Mouse (Mus musculus) large intestine, adult 2 months (tissue): Measurements from ENCODE around the gene Zfp872. TPM values are rescaled to one million over a fixed set of nuclear protein-coding genes. Genes with fewer than 3 reads are reported as not detected.
"Not testable (repeated sequence)": the region's sequence is repeated elsewhere in the genome, so short reads cannot be mapped to it uniquely, and the experiment has no call there.

ENCODE experiments used
- DNase-seq: peaks from one replicate; pipeline ENCODE4 v3.0.0-alpha.2; 2012; ENCODE audit warnings: low read depth, low spot score
- WGBS: fragments of 180-500 bp; shearing (Covaris S2); methylation state at CpG from one replicate; pipeline ENCODE4 v1.1.7; 2018; 5-methylcytosine and 5-hydroxymethylcytosine counted together
- polyA plus RNA-seq: library from polyadenylated mRNA; depleted of rRNA; stranded (reverse); fragments of >200 nt; gene quantifications from 2 replicates; pipeline ENCODE4 v1.2.3, GENCODE M21; 2012

Gene Zfp872
- polyA plus RNA-seq, 1 experiment, result not detected

DNA sequence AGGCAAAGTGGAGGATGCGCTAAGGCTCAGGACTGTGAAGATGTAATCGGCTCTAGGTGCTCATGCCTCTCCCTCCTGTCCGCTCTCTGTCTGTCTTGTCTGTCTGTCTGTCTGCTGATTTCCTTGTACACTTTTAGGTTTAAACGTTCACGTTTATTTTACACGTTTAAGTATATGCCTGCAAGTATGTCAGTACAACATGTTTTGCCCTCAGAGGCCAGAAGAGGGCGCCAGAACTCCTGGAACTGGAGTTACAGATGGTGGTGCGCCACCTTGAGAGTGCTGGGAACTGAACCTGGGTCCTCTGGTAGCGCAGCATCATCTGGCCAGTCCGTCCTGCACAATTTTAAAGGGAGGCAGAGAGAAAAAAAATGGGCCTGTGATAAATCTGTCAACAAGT, 21.2 kb upstream of the Zfp872 start:
- no peak for DNase-seq
- WGBS, result 90% methylated on average over 10 of the region's 10 CpGs

DNA sequence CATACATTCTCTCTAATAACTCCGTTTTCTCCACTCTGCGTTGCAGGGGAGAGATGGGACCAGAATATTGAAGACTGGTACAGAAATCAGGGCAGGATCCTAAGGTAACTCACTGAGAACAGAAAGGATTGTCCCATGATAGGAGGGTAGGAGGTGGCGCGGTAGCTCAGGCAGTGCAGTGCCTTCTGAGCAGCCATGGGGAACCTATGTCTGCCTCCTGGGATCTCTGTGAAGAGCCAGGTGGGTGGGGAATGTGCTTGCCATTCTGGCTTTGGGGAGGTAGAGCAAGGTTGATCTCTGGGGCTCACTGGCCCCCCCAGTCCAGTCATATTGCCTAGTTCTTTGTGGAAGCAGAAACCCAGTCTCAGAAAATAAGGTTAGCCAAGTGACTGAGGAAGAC, 20.1 kb upstream of the Zfp872 start:
- WGBS, result 98% methylated on average over 4 of the region's 4 CpGs
- no peak for DNase-seq

DNA sequence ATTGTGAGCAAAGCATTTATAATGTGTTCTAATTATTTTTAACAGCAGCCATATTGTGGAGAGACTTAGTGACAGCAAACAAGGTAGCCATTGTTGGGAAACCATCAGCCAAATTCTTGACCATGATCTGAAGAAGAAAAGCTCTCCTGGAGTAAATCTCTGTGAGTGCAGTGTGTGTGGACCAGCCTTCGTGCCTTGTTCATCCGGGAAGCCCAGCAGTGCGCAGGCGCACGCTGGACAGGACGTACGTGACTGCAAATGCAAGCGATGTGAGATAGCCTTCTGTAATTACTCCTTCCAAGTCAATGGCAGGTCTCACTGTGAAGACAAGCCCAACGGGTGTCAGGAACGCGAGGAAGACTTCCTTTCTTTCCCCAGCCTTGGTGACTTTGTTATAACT, 18.6 kb upstream of the Zfp872 start:
- 95% methylated on average over 11 of the region's 11 CpGs for WGBS

DNA sequence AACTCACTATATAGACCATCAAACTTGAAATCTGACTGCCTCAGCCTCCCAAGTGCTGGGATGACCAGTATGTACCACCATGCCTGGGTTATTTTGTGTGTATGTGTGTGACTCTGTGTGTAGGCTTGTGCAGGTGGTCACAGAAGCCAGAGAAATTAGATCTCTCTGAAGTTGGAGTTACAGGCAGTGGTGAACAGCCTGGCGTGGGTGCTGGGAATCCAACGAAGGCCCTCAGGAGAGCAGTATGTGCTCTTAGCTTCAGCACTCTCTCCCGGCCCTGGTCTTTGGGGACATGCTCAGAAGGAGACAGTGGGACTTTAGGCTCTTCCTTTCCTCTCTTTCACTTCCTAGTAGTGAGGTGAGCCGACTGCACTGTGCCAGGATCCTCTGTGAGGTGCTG, 15.6 kb upstream of the Zfp872 start:
- no peak for DNase-seq
- 86% methylated on average over 4 of the region's 4 CpGs for WGBS

More for the DNA sequence above, 18.6 kb upstream of the Zfp872 start:
- DNase-seq, result no peak

DNA sequence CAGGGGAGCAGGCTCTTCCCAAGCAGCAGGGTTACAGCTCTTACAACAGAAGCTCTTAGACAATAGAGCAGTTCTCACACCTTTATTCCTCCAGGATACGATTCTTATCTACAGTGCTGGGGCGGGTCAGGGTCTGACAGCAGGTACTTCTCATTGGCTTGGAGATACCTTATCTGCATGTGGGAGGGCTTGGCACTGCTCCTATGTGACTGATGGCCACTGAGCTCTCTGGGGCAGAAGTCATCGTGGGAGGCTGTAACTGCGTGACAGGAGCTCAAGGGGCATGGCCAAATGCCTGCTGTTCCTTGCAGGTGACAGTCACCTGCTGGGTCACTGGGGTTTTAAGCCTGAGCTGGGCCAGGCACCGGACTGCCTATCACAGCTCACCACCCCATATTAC, 8.5 kb downstream of the Zfp872 start:
- WGBS, result 14% methylated on average over 5 of the region's 5 CpGs
- peak; percentile 60 for DNase-seq

DNA sequence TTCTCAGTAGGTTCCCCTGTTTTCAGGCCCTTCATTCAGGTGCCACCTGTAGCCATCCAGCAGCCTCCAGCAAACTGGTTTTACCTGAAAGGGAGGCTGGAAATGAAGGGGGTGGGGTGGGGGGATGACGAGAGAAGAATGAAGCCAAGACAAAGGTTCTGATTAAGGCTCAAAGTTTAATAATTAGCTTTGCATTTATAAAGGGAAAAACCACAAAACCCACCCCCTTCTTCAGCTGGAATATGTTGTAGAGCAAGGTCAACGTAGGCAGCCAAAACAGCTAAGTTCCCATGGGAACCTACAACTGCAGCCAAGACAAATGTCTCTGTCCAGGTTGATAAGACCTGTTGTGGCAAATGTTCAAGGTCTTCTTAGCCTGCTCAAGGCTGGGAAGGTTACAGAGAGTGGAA, 25.9 kb downstream of the Zfp872 start:
- WGBS, result 24% methylated on average over 2 of the region's 2 CpGs
- DNase-seq, result no peak

DNA sequence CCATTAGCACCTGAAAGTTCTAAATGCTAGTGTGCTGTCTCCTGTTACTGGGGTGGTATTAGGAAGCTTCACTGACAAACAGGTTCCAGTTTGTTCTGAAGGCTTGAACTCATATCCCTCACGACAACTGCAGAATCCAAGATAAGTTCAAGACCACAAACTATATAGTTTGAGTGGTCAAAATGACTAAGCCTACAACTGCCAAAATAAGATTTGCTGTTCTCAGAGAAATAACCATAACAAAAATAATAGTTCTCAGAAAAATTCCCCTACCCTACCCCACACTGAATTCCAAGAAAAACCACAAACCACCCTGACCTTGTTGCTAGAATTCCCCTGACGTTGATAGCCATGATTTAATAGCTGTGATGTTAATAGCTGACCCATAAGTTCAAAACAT, 26.7 kb downstream of the Zfp872 start:
- DNase-seq, result no peak
- 52% methylated on average over 2 of the region's 2 CpGs for WGBS

DNA sequence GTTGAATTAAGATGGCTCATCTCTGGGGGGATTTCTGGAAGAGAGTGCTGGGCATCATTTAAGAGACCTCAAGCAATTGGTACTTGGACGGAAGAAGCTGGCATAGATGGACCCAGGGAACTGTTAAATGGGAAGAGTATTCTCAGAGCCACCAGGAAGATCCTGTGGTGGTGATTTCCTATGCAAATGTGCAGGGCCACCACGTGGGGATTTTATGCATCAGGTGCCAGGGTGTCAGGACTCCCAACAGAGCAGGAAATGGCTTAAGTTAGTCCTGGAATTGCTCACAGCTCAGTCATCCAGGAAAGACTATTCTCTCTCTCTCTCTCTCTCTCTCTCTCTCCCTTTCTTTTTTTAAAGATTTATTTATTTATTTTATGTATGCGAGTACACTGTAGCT, 28.8 kb downstream of the Zfp872 start:
- 29% methylated on average over 3 of the region's 3 CpGs for WGBS
- DNase-seq, result no peak

DNA sequence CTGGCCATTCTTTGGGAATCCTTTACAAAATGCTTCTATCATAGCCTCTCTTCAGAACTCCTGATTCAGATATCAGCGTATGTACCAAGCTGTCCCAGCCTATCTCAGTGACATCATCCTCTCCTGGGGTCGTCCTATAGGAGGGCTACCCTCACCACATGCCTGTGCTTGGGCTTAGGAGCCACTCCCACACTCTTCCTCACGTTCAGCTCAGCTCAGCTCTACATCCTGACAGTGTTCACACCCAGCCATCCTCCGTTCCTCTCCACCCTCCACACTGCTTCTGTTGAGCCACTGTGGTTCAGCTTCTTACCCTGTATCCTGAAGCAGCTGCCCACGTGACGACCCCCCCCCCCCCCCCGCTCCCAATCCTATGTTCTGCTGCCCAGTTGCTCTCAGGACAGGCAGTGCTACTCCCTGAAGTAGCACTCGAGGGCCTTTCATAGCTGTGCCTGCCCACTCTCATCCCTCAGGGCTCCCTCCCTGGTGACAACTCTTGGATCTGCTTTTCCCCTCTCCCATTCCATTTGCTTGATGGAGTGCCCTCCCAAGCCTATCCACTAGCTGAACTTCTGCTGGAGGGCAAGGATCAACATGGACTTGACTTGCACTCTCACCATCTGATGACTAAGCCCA, 30.1 kb downstream of the Zfp872 start:
- 61% methylated on average over 8 of the region's 8 CpGs for WGBS
- no peak for DNase-seq

DNA sequence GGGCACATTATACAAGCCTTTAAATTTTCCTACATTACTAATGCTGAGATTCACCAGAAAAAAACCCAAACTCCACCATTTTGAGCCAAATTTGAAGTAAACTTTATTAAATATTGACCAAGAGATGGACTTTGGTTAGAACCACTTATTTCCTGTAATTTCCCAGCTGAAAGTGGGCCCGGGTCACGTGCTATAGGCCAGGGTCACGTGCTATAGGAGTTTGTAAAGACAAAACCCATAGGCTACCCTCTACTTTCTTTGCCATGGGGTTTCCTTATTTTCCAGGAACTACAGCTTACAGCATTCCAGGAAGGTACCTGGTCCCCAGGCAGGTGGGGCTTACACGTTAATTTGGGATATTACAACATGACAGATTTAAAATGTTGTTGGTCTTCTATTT, 36.2 kb downstream of the Zfp872 start:
- no peak for DNase-seq
- 83% methylated on average over 4 of the region's 4 CpGs for WGBS

DNA sequence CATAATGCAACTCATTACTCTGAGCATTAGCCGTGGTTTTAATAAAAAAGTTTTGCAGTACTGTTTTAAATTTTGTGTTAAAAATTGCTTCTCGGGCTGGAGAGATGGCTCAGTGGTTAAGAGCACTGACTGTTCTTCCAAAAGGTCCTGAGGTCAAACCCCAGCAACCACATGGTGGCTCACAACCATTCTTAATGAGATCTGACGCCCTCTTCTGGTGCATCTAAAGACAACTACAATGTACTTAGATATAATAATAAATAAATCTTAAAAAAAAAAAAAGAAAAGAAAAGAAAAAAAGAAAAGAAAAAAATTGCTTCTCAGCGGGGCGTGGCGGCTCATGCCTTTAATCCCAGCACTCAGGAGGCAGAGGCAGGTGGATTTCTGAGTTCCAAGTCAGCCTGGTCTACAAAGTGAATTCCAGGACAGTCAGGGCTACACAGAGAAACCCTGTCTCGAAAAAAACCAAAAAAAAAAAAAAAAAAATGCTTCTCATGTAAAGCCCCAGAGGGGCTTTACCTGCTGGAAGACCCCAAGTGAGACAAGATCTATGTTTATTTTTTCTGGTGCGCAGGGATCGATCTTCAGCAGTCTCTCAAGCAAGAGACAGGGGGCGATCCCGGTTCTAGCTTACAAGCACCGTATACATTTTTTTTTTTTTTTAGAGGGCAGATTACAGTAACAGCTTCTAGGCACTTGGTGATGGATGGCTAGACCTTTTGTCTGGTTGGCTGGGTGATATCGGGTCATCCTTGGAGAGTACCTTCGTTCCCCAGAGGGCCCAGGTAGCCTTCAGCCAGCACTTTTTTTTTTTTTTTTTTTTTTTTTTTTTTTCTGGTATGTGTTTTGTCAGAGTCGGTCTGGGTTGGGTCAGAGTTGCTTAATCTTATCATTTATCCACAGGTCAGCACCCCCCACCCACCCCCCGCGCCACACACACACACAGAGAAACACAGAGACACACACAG, 36.9 kb downstream of the Zfp872 start:
- DNase-seq, result no peak
- WGBS, result 29% methylated on average over 17 of the region's 17 CpGs

DNA sequence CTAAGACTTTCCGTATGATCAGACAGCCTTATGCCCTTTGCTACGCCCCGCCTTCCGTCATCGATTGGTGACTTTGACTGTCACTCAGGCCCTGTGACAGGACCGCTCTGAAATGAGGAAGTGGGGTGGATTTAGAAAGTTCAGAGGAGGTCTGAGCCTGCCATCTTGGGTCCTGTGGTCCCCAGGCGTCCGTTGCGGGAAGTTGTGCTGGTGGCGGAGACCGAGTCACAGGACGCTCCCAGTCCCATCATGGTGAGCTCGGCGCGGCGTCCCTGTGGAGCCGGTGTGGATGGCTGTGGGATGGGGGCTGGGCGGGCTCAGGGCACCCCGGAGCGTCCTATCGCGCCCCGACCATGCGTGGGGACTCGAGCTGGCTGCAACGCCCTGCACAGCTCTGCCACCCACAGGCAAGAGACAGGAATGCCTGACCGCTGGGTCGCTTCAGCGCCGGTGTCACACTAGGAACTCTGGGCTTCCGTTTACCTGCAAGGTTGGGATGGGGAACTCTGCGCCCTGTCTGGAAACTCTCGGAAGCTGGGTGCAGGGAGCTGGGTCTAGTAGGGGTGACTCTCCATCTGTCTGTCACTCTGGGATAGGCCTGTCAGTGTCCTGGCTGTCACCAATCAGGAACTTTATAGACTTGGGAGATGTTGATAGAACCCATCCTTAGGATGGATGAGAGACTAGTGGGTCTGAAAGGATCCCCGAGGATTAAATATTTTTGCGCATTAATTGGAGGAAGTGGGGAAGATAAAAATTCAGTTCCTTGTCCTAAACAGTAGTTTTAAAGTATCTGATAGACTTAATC, 37.9 kb downstream of the Zfp872 start, which contains the start of gene Zfp809:
Gene Zfp809 (plus strand): TSS at position 134 of the 808 bp plus-strand sequence.
- WGBS, result under 1% methylated on average over 35 of the region's 35 CpGs
- peak; percentile 99 for DNase-seq

DNA sequence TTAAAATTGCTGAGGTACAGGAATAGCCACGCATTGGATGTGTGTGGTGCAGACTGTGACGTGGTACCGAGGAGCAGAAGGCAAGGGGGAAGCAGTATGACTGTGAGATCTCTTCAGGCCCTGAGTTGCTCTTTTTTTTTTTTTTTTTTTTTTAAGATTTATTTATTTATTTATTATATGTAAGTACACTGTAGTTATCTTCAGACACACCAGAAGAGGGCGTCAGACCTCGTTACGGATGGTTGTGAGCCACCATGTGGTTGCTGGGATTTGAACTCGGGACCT, 38.4 kb downstream of the Zfp872 start:
- WGBS, result 55% methylated on average over 7 of the region's 7 CpGs
- DNase-seq, result not testable (repeated sequence)

DNA sequence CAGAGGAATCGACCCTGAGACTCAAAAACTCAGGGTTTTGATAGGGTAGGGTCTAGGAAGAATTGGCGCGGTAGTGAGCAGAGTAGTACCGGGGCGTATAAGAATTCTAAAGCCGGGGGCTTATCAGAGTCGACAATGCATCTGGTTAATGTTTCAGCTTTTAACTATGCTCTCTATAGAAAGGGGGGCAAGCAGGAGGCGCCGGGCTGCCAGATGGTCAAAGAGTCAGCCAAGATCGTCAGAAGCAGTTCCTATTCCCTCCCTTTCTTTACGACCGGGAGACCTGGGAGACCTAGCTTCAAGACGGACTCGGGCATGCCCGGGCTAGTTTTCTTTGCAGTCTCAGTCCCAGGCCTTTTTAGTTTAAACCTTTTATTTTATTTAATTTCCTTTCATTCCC, 39.0 kb downstream of the Zfp872 start:
- 59% methylated on average over 15 of the region's 15 CpGs for WGBS
- DNase-seq, result no peak

DNA sequence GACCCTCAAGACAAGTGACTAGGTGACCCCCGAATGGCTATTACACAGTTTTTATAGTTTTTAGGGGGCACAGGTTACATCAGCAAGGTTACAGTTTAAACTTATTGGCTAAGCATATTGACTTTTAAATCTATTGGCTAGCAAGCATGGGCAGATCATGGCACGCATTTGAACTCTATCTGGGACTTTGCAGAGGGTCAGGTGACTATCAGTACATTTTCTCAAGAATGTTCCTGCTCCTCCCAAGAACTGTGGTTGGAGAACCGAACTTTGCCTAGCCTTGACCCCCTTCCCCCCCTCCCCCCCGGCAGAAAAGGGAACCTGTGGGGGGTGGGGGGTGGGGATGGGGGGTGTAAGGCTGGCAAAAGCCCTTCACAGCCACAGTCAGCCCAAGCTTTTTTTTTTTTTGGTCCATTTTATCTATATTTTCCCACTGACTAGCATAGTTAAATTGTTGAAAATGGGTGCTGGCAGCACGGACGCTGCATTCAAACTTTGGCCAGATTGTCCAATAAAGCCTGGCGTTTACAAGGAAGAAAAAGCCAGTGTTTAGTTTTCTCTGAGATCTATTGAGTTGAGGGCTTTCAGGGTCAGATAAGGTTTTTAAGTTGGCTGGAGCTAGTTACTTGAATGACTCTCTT, 41.6 kb downstream of the Zfp872 start:
- DNase-seq, result no peak
- WGBS, result 63% methylated on average over 7 of the region's 7 CpGs

DNA sequence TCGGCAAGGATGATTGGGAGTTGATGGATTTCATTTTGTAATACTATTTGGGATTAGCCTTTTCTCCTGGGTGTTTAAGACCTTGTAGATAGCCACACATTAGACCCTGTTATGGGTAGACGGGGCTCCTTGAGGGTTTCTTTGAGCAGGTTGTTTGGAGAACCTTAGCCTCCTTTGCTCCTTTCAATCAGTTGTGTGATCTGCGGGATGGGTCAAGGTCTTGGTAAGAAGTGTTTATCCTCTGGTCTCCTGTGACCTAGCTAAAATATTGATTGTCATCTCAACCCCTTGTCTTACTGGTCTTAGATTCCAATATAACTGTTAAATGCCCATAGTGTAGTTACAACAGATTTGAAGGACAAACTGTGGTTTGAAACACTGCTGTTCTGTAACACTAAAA, 42.2 kb downstream of the Zfp872 start:
- WGBS, result 85% methylated on average over 3 of the region's 3 CpGs

DNA sequence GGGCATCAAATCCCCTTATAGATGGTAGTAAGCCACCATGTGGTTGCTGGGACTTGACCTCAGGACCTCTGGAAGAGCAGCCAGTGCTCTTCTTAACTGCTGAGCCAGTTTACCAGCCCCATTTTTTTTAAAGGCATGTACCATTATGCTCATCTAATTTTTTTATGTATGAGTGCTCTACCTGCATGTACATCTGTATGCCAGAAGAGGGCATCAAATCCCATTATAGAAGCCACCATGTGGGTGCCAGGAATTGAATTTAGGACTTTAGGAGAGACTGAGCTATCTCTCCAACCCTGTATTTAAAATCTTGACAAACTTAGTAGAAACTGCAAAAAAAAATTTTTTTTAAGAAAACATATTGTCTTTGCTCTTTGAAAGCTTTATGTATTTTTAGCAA, 42.7 kb downstream of the Zfp872 start:
- no peak for DNase-seq

More for the DNA sequence above, 42.2 kb downstream of the Zfp872 start:
- DNase-seq, result no peak

DNA sequence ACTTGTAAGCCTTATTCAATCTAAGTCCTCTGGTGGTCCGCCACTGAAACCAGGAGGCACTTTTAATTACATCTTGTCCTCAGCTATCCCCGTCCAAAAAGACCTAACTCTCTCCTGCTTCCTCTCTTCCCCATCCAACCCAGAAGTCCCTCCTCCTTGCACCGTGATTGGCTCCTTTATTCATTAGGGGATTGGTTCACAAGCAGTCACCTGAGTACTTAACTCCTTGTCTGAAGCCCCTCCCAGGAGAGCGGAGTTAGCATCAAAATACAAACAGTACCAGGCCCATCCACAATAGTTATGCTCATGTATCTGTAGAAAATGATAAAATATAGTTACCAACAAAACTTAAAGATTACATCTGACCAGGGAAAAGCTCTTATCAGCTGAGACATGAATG, 52.1 kb downstream of the Zfp872 start:
- DNase-seq, result no peak
- WGBS, result 95% methylated on average over 4 of the region's 4 CpGs

DNA sequence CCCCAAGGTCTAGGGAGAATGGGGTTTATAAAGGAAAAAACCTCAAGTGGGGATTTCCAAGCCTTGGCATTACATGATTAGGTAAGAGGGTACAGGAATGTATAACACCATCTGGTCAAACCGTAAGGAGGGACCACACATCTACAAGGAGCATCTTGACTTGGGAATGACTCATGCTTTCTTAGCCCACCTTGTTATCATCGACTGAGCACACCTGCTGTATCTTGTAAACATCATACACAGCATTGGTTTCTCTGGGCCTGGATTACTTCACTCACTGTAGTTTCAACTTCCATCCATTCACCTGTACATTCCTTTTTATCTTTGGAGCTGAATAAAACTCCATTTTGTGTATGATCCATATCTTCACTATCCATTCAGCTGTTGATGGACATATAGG, 56.4 kb downstream of the Zfp872 start:
- 94% methylated on average over 2 of the region's 2 CpGs for WGBS
- no peak for DNase-seq
